Mouse (Mus musculus): ENCODE measurements around the gene Ghitm.

The Ghitm gene

DNA sequence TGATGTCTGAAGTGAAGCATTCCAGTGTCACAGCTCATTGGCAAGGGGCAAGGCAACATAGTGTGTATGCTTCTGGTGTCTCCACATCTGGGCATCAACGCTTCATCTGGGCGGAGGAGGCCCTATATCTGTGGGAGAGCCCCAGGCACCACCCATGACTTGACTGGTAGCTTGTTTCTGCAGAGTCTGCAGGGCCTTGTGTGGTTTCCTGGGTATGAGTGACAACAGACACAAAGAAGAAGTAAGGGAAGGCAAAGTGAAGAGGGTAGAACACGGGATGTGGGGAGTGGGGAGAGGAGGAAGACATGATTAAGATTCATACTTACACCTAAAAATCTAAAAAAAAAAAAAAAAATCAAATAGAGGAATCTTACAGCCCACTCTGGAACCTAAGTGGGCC is 32.6 kb downstream of the Ghitm start:
- in situ Hi-C loops (cut with MseI, MboI), result no loop called here

GRCm38 (mm10) chr14:37101531-37101930 is 33.5 kb downstream of the Ghitm start:
- in situ Hi-C loops (cut with MseI, MboI), result no loop called here

DNA sequence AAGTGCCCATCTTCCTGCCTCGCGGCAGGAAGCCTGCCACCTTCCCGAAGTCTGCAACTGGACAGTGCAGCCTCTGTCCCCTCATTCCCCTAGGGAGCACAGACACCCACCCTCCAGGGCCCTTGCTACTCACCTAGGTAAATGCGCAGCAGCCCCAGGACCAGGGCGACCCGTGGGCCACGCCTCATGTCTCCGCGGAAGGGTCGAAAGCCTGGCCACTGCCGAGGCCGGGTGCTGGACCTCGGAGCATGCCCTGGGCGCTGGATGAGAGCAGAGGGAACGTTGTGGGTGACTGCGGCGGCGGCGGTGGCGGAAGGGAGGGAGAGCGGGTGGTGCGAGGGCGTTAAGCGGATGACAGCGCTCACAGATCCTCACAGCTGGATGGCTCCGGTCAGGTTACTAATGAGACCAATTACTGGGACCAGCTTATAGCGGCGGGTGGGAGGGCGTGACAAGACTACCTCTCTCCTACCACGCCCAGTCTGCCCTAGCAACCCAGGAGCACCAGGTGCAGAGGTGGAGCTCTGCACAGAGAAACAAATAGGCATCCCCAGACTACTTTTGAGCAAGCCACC is 37.0 kb downstream of the Ghitm start, which contains the start of gene Cdhr1:
Gene Cdhr1, minus strand, starts transcription at position 392 of the 575 bp plus-strand sequence.
- in situ Hi-C loops (cut with MseI, MboI), result no loop called here

GRCm38 (mm10) chr14:37095556-37095955 is 39.5 kb downstream of the Ghitm start:
- in situ Hi-C loops (cut with MseI, MboI), result no loop called here

DNA sequence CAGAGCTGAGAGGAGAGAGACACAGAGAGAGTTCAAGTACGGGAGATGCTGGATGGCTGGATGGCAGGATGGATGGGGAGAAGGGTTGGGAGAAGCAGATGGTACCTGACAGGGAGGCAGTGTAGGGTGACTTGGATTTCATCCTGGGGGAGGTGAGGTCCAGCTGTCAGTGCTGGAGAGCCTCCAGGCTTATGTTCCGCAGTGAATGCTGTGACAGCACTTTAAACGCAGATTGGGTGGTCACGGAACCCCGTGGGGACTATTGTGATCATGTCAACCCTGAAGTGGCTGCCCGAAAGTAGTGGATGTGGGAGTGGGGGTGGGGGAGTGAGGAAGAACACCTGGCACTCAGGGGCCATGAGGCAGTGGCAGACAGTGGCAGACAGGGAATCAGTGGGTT is 40.6 kb downstream of the Ghitm start:
- in situ Hi-C loops (cut with MseI, MboI), result no loop called here

- in situ Hi-C loops (cut with MseI, MboI), result no loop called here
These were observed 51.3 kb downstream of the Ghitm start for GRCm38 (mm10) chr14:37083755-37084154.

GRCm38 (mm10) chr14:37080724-37081123 is 54.3 kb downstream of the Ghitm start:
- in situ Hi-C loops (cut with MseI, MboI), result no loop called here

Data from mouse trophoblast stem cell (cell line).